Mouse (Mus musculus) E14TG2a.4 (cell line): ENCODE data around the gene Klhl25.

ENCODE experiments used
- CTCF ChIP-seq: conservative IDR thresholded peaks from 2 replicates; pipeline ENCODE4 v1.5.1; 2014; ENCODE audit warnings: low read length
- POU5F1 ChIP-seq: IDR thresholded peaks from 2 replicates; pipeline ENCODE4 v1.6.1; 2014; ENCODE audit warnings: low read length, borderline replicate concordance

GRCm38 (mm10) chr7:75853171-75853830 lies 5.2 kb downstream of the Klhl25 start:
- no peak for TF ChIP-seq CTCF
- no peak for TF ChIP-seq POU5F1
